Mouse (Mus musculus) liver, embryonic 14.5 days (tissue): Measurements from ENCODE around the gene Gle1.

ENCODE experiments used
- CTCF ChIP-seq: IDR thresholded peaks from 2 replicates; pipeline ENCODE4 v1.5.1; 2016; ENCODE audit warnings: antibody characterized with exemption, low read depth, control low read depth
- EP300 ChIP-seq: IDR thresholded peaks from 2 replicates; pipeline ENCODE4 v1.6.1; 2016; ENCODE audit warnings: antibody characterized with exemption, low read depth

DNA sequence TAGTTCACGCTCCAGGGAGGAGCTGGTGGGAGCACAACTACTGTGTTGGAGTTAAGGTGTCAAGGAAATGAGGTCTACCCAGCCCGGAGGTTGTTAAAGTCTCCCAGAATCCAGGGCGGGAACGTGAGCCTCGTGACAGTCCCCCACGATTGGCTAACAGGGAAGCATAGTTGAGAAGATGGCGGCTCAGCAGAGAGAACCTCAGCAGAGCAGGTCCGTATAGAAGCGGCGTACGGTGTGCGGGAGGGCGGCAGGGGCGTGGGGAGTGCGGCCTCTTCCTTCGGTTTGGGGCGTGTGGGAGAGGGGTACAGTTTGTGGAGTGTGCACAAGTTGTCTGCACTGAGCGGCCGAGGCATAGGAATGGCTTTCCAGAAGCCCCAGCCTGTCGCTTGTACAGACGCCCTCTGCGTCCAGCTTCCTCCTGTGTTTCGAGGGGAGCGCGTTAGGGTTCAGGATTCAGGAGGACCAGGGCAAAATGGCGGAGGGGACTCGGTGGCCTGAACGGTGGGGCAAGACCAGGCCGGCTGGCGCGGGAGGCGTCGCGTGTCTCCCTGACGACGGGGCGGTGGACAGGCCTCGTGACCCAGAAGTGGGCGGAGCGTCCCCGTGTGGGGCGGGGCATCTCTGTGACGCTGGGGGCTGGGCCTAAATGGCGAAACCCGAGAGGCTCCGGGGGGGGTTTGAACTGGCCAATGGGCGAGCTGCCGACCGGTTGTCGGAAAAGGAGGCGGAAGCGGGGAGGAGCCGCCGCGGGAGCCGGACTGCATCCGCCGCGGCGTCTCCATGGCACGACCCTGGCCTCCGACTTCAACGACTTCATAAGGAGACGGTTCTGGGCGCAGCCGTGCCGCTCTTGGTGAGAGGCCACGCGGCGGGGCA lies 45.9 kb upstream of the Gle1 start, which contains the start of gene Odf2:
- TF ChIP-seq CTCF: no peak
- TF ChIP-seq EP300: no peak
